Mouse (Mus musculus): ENCODE results near the gene Rab5if. TPM values are rescaled to one million over a fixed set of nuclear protein-coding genes. Genes with fewer than 3 reads are reported as not detected.

Gene Rab5if
- polyA plus RNA-seq, 1 experiment from 2014 or later, result 299 TPM

- Histone ChIP-seq H3K4me3 (ENCODE audit: low read length) (peak overlapping the region; percentile 80), H3K27me3 (replicated peaks; ENCODE audit: control insufficient read depth, insufficient read depth, low read length) (no peaks in the 10 kb centered on the region), H3K9me3 (ENCODE audit: control insufficient read depth, low read length) (no peaks in the 10 kb centered on the region), H3K27ac (ENCODE audit: low read length) (peak overlapping the region; percentile 94), H3K4me2 (ENCODE audit: low read depth, low read length) (peak overlapping the region; percentile 92), H3K36me3 (ENCODE audit: control insufficient read depth, insufficient read depth, low read length) (peaks cover 3% of the 10 kb centered on the region; the same call in 1 of the 2 replicates), H3K9ac (ENCODE audit: low read depth, low read length) (peak overlapping the region; percentile 88), H3K4me1 (ENCODE audit: control insufficient read depth, insufficient read depth, low read length) (peaks cover 46% of the 10 kb centered on the region)
- WGBS, result under 1% methylated on average over 65 of the region's 79 CpGs
- peak; percentile 29 for ATAC-seq
These were observed 22.5 kb upstream of the Rab5if start for GRCm38 (mm10) chr2:156840301-156841027.

- no peaks in the 10 kb centered on the region for H3K9me3 ChIP-seq (ENCODE audit: control insufficient read depth, low read length)
- no peaks in the 10 kb centered on the region for H3K27me3 ChIP-seq (replicated peaks; ENCODE audit: control insufficient read depth, insufficient read depth, low read length)
- peak overlapping the region; percentile 92 for H3K4me2 ChIP-seq (ENCODE audit: low read depth, low read length)
- peak overlapping the region; percentile 94 for H3K27ac ChIP-seq (ENCODE audit: low read length)
- ATAC-seq, result peak; percentile 45
- WGBS, result under 1% methylated on average over 41 of the region's 42 CpGs
- H3K9ac ChIP-seq (ENCODE audit: low read depth, low read length), result peak overlapping the region; percentile 88
- H3K36me3 ChIP-seq (ENCODE audit: control insufficient read depth, insufficient read depth, low read length), result peaks cover 3% of the 10 kb centered on the region; the same call in 1 of the 2 replicates
- peak overlapping the region; percentile 80 for H3K4me3 ChIP-seq (ENCODE audit: low read length)
- H3K4me1 ChIP-seq (ENCODE audit: control insufficient read depth, insufficient read depth, low read length), result peaks cover 48% of the 10 kb centered on the region
These were observed 21.7 kb upstream of the Rab5if start for GRCm38 (mm10) chr2:156841028-156841840.

GRCm38 (mm10) chr2:156841841-156842706 lies 20.9 kb upstream of the Rab5if start:
- Histone ChIP-seq H3K4me2 (ENCODE audit: low read depth, low read length) (peak overlapping the region; percentile 92), H3K27ac (ENCODE audit: low read length) (peak overlapping the region; percentile 94), H3K36me3 (ENCODE audit: control insufficient read depth, insufficient read depth, low read length) (peaks cover 4% of the 10 kb centered on the region; the same call in 1 of the 2 replicates), H3K4me3 (ENCODE audit: low read length) (peak overlapping the region; percentile 80), H3K27me3 (replicated peaks; ENCODE audit: control insufficient read depth, insufficient read depth, low read length) (no peaks in the 10 kb centered on the region), H3K9me3 (ENCODE audit: control insufficient read depth, low read length) (no peaks in the 10 kb centered on the region), H3K4me1 (ENCODE audit: control insufficient read depth, insufficient read depth, low read length) (peaks cover 48% of the 10 kb centered on the region), H3K9ac (ENCODE audit: low read depth, low read length) (peak overlapping the region; percentile 88)
- peak; percentile 11; the same call in 1 of the 2 replicates for ATAC-seq
- 6% methylated on average over 20 of the region's 20 CpGs for WGBS

- no peak for ATAC-seq
- peaks cover 50% of the 10 kb centered on the region for H3K4me1 ChIP-seq (ENCODE audit: control insufficient read depth, insufficient read depth, low read length)
- no peaks in the 10 kb centered on the region for H3K9me3 ChIP-seq (ENCODE audit: control insufficient read depth, low read length)
- peak overlapping the region; percentile 92 for H3K4me2 ChIP-seq (ENCODE audit: low read depth, low read length)
- peaks cover 6% of the 10 kb centered on the region; the same call in 1 of the 2 replicates for H3K36me3 ChIP-seq (ENCODE audit: control insufficient read depth, insufficient read depth, low read length)
- 22% methylated on average over 11 of the region's 11 CpGs for WGBS
- peak overlapping the region; percentile 88 for H3K9ac ChIP-seq (ENCODE audit: low read depth, low read length)
- H3K27ac ChIP-seq (ENCODE audit: low read length), result peak overlapping the region; percentile 94; the same call in 1 of the 2 replicates
- no peaks in the 10 kb centered on the region for H3K27me3 ChIP-seq (replicated peaks; ENCODE audit: control insufficient read depth, insufficient read depth, low read length)
- H3K4me3 ChIP-seq (ENCODE audit: low read length), result peak overlapping the region; percentile 80
These were observed 20.2 kb upstream of the Rab5if start for GRCm38 (mm10) chr2:156842711-156843110.

- Histone ChIP-seq H3K36me3 (ENCODE audit: control insufficient read depth, insufficient read depth, low read length) (peaks cover 6% of the 10 kb centered on the region; the same call in 1 of the 2 replicates), H3K4me1 (ENCODE audit: control insufficient read depth, insufficient read depth, low read length) (peaks cover 45% of the 10 kb centered on the region), H3K9me3 (ENCODE audit: control insufficient read depth, low read length) (no peaks in the 10 kb centered on the region), H3K27me3 (replicated peaks; ENCODE audit: control insufficient read depth, insufficient read depth, low read length) (no peaks in the 10 kb centered on the region), H3K9ac (ENCODE audit: low read depth, low read length) (no peak overlapping the region), H3K4me3 (ENCODE audit: low read length) (no peak overlapping the region), H3K27ac (ENCODE audit: low read length) (no peak overlapping the region), H3K4me2 (ENCODE audit: low read depth, low read length) (no peak overlapping the region)
- WGBS, result 51% methylated on average over 10 of the region's 10 CpGs
- ATAC-seq, result no peak
These were observed 19.6 kb upstream of the Rab5if start for GRCm38 (mm10) chr2:156843331-156843730.

- Histone ChIP-seq H3K4me2 (ENCODE audit: low read depth, low read length) (no peak overlapping the region), H3K36me3 (ENCODE audit: control insufficient read depth, insufficient read depth, low read length) (peaks cover 6% of the 10 kb centered on the region; the same call in 1 of the 2 replicates), H3K27me3 (replicated peaks; ENCODE audit: control insufficient read depth, insufficient read depth, low read length) (no peaks in the 10 kb centered on the region), H3K4me3 (ENCODE audit: low read length) (no peak overlapping the region), H3K4me1 (ENCODE audit: control insufficient read depth, insufficient read depth, low read length) (peaks cover 39% of the 10 kb centered on the region), H3K27ac (ENCODE audit: low read length) (no peak overlapping the region), H3K9me3 (ENCODE audit: control insufficient read depth, low read length) (no peaks in the 10 kb centered on the region), H3K9ac (ENCODE audit: low read depth, low read length) (no peak overlapping the region)
- 56% methylated on average over 10 of the region's 10 CpGs for WGBS
- ATAC-seq, result no peak
These were observed 18.2 kb upstream of the Rab5if start for GRCm38 (mm10) chr2:156844715-156845114.

GRCm38 (mm10) chr2:156847653-156848052 lies 15.3 kb upstream of the Rab5if start:
- no peaks in the 10 kb centered on the region for H3K27me3 ChIP-seq (replicated peaks; ENCODE audit: control insufficient read depth, insufficient read depth, low read length)
- WGBS, result 75% methylated on average over 6 of the region's 6 CpGs
- no peak for ATAC-seq
- H3K36me3 ChIP-seq (ENCODE audit: control insufficient read depth, insufficient read depth, low read length), result peaks cover 11% of the 10 kb centered on the region; the same call in 1 of the 2 replicates
- H3K4me2 ChIP-seq (ENCODE audit: low read depth, low read length), result no peak overlapping the region
- no peaks in the 10 kb centered on the region for H3K9me3 ChIP-seq (ENCODE audit: control insufficient read depth, low read length)
- no peak overlapping the region for H3K27ac ChIP-seq (ENCODE audit: low read length)
- H3K4me1 ChIP-seq (ENCODE audit: control insufficient read depth, insufficient read depth, low read length), result peaks cover 28% of the 10 kb centered on the region
- no peak overlapping the region for H3K4me3 ChIP-seq (ENCODE audit: low read length)
- H3K9ac ChIP-seq (ENCODE audit: low read depth, low read length), result no peak overlapping the region

- Histone ChIP-seq H3K4me3 (ENCODE audit: low read length) (no peak overlapping the region), H3K9ac (ENCODE audit: low read depth, low read length) (no peak overlapping the region), H3K27me3 (replicated peaks; ENCODE audit: control insufficient read depth, insufficient read depth, low read length) (no peaks in the 10 kb centered on the region), H3K9me3 (ENCODE audit: control insufficient read depth, low read length) (no peaks in the 10 kb centered on the region), H3K4me2 (ENCODE audit: low read depth, low read length) (no peak overlapping the region), H3K4me1 (ENCODE audit: control insufficient read depth, insufficient read depth, low read length) (peaks cover 21% of the 10 kb centered on the region), H3K36me3 (ENCODE audit: control insufficient read depth, insufficient read depth, low read length) (peaks cover 11% of the 10 kb centered on the region; the same call in 1 of the 2 replicates), H3K27ac (ENCODE audit: low read length) (no peak overlapping the region)
- ATAC-seq, result no peak
- WGBS, result 80% methylated on average over 6 of the region's 6 CpGs
These were observed 14.3 kb upstream of the Rab5if start for GRCm38 (mm10) chr2:156848526-156849182.
